Mouse (Mus musculus): Measurements from ENCODE around the gene Tmem231.

Tmem231 gene

GRCm38 (mm10) chr8:111889931-111890910, 43.5 kb downstream of the Tmem231 start:
- Histone ChIP-seq H3K27me3 (ENCODE audit: insufficient read depth, low read length) (peaks cover 30% of the 10 kb centered on the region), H3K36me3 (ENCODE audit: insufficient read depth, low read length) (peaks cover 6% of the 10 kb centered on the region; the same call in 1 of the 2 replicates), H3K4me1 (replicated peaks; ENCODE audit: low read depth, low read length) (peaks cover 65% of the 10 kb centered on the region), H3K9me3 (ENCODE audit: low read length) (no peaks in the 10 kb centered on the region), H3K4me3 (replicated peaks; ENCODE audit: low read length) (peak overlapping the region; percentile 78)
- TF ChIP-seq CTCF (conservative IDR thresholded peaks at IDR 0.05; ENCODE audit: low read length) (no peak), NANOG (IDR thresholded peaks at IDR 0.05; ENCODE audit: borderline replicate concordance, low read length) (no peak), POU5F1 (IDR thresholded peaks at IDR 0.05; ENCODE audit: borderline replicate concordance, low read length) (no peak)

- H3K27me3 ChIP-seq (ENCODE audit: insufficient read depth, low read length): peaks cover 30% of the 10 kb centered on the region
- H3K4me3 ChIP-seq (replicated peaks; ENCODE audit: low read length): 0 out of 2 replicates have a peak overlapping the region, but pooled peaks have one; percentile 7
- H3K36me3 ChIP-seq (ENCODE audit: insufficient read depth, low read length): no peaks in the 10 kb centered on the region
- no peak for TF ChIP-seq NANOG (IDR thresholded peaks at IDR 0.05; ENCODE audit: borderline replicate concordance, low read length)
- TF ChIP-seq POU5F1 (IDR thresholded peaks at IDR 0.05; ENCODE audit: borderline replicate concordance, low read length): no peak
- no peak for TF ChIP-seq CTCF (conservative IDR thresholded peaks at IDR 0.05; ENCODE audit: low read length)
- peaks cover 60% of the 10 kb centered on the region for H3K4me1 ChIP-seq (replicated peaks; ENCODE audit: low read depth, low read length)
- no peaks in the 10 kb centered on the region for H3K9me3 ChIP-seq (ENCODE audit: low read length)
Measured at GRCm38 (mm10) chr8:111888091-111888650, 45.5 kb downstream of the Tmem231 start.

- no peak for TF ChIP-seq CTCF (conservative IDR thresholded peaks at IDR 0.05; ENCODE audit: low read length)
- TF ChIP-seq NANOG (IDR thresholded peaks at IDR 0.05; ENCODE audit: borderline replicate concordance, low read length): no peak
- TF ChIP-seq POU5F1 (IDR thresholded peaks at IDR 0.05; ENCODE audit: borderline replicate concordance, low read length): no peak
- Histone ChIP-seq H3K36me3 (ENCODE audit: insufficient read depth, low read length) (no peaks in the 10 kb centered on the region), H3K4me3 (replicated peaks; ENCODE audit: low read length) (no peak overlapping the region), H3K9me3 (ENCODE audit: low read length) (no peaks in the 10 kb centered on the region), H3K4me1 (replicated peaks; ENCODE audit: low read depth, low read length) (peaks cover 53% of the 10 kb centered on the region), H3K27me3 (ENCODE audit: insufficient read depth, low read length) (peaks cover 30% of the 10 kb centered on the region)
Measured at GRCm38 (mm10) chr8:111887479-111887878, 46.2 kb downstream of the Tmem231 start.

- Histone ChIP-seq H3K4me1 (replicated peaks; ENCODE audit: low read depth, low read length) (peaks cover 24% of the 10 kb centered on the region), H3K36me3 (ENCODE audit: insufficient read depth, low read length) (no peaks in the 10 kb centered on the region), H3K27me3 (ENCODE audit: insufficient read depth, low read length) (peaks cover 6% of the 10 kb centered on the region; the same call in 1 of the 2 replicates), H3K4me3 (replicated peaks; ENCODE audit: low read length) (no peak overlapping the region), H3K9me3 (ENCODE audit: low read length) (no peaks in the 10 kb centered on the region)
- TF ChIP-seq CTCF (conservative IDR thresholded peaks at IDR 0.05; ENCODE audit: low read length): no peak
- no peak for TF ChIP-seq NANOG (IDR thresholded peaks at IDR 0.05; ENCODE audit: borderline replicate concordance, low read length)
- no peak for TF ChIP-seq POU5F1 (IDR thresholded peaks at IDR 0.05; ENCODE audit: borderline replicate concordance, low read length)
Measured at GRCm38 (mm10) chr8:111883615-111884014, 50.1 kb downstream of the Tmem231 start.

- Histone ChIP-seq H3K36me3 (ENCODE audit: insufficient read depth, low read length) (no peaks in the 10 kb centered on the region), H3K9me3 (ENCODE audit: low read length) (no peaks in the 10 kb centered on the region), H3K4me1 (replicated peaks; ENCODE audit: low read depth, low read length) (peaks cover 19% of the 10 kb centered on the region), H3K4me3 (replicated peaks; ENCODE audit: low read length) (no peak overlapping the region), H3K27me3 (ENCODE audit: insufficient read depth, low read length) (peaks cover 6% of the 10 kb centered on the region; the same call in 1 of the 2 replicates)
- TF ChIP-seq NANOG (IDR thresholded peaks at IDR 0.05; ENCODE audit: borderline replicate concordance, low read length) (no peak), CTCF (conservative IDR thresholded peaks at IDR 0.05; ENCODE audit: low read length) (peak; percentile 87), POU5F1 (IDR thresholded peaks at IDR 0.05; ENCODE audit: borderline replicate concordance, low read length) (no peak)
Measured at GRCm38 (mm10) chr8:111881591-111881990, 52.1 kb downstream of the Tmem231 start.

- TF ChIP-seq CTCF (conservative IDR thresholded peaks at IDR 0.05; ENCODE audit: low read length) (peak; percentile 33; the same call in 1 of the 2 replicates), NANOG (IDR thresholded peaks at IDR 0.05; ENCODE audit: borderline replicate concordance, low read length) (no peak)
- Histone ChIP-seq H3K4me3 (replicated peaks; ENCODE audit: low read length) (no peak overlapping the region), H3K27me3 (ENCODE audit: insufficient read depth, low read length) (no peaks in the 10 kb centered on the region), H3K36me3 (ENCODE audit: insufficient read depth, low read length) (peaks cover 19% of the 10 kb centered on the region), H3K9me3 (ENCODE audit: low read length) (no peaks in the 10 kb centered on the region), H3K4me1 (replicated peaks; ENCODE audit: low read depth, low read length) (peaks cover 48% of the 10 kb centered on the region)
Measured at GRCm38 (mm10) chr8:111877711-111878110, 56.0 kb downstream of the Tmem231 start.

- Histone ChIP-seq H3K27me3 (ENCODE audit: insufficient read depth, low read length) (no peaks in the 10 kb centered on the region), H3K4me1 (replicated peaks; ENCODE audit: low read depth, low read length) (peaks cover 60% of the 10 kb centered on the region), H3K36me3 (ENCODE audit: insufficient read depth, low read length) (peaks cover 29% of the 10 kb centered on the region), H3K4me3 (replicated peaks; ENCODE audit: low read length) (peak within 1 kb of the TSS; percentile 94), H3K9me3 (ENCODE audit: low read length) (no peaks in the 10 kb centered on the region)
- TF ChIP-seq CTCF (conservative IDR thresholded peaks at IDR 0.05; ENCODE audit: low read length): peak; percentile 80
- no peak for TF ChIP-seq NANOG (IDR thresholded peaks at IDR 0.05; ENCODE audit: borderline replicate concordance, low read length)
- TF ChIP-seq POU5F1 (IDR thresholded peaks at IDR 0.05; ENCODE audit: borderline replicate concordance, low read length): no peak
Measured at GRCm38 (mm10) chr8:111876355-111876948, 57.2 kb downstream of the Tmem231 start, which contains the start of gene Tmem170. Tmem170 (minus strand) TSS chr8:111876750.

GRCm38 (mm10) chr8:111875758-111876157, 57.9 kb downstream of the Tmem231 start:
- Histone ChIP-seq H3K4me3 (replicated peaks; ENCODE audit: low read length) (peak overlapping the region; percentile 94), H3K9me3 (ENCODE audit: low read length) (no peaks in the 10 kb centered on the region), H3K4me1 (replicated peaks; ENCODE audit: low read depth, low read length) (peaks cover 65% of the 10 kb centered on the region), H3K36me3 (ENCODE audit: insufficient read depth, low read length) (peaks cover 33% of the 10 kb centered on the region), H3K27me3 (ENCODE audit: insufficient read depth, low read length) (no peaks in the 10 kb centered on the region)
- TF ChIP-seq CTCF (conservative IDR thresholded peaks at IDR 0.05; ENCODE audit: low read length) (no peak), POU5F1 (IDR thresholded peaks at IDR 0.05; ENCODE audit: borderline replicate concordance, low read length) (no peak), NANOG (IDR thresholded peaks at IDR 0.05; ENCODE audit: borderline replicate concordance, low read length) (no peak)

All from E14TG2a.4 (cell line).